Mouse (Mus musculus) bone marrow, adult 2 months (tissue): ENCODE results near the gene Trap1. TPM values are rescaled to one million over a fixed set of nuclear protein-coding genes. Genes with fewer than 3 reads are reported as not detected.
A peak's percentile ranks its signal among the peaks of the same experiment; 100 is the strongest.
"Not testable (repeated sequence)": the region's sequence is repeated elsewhere in the genome, so short reads cannot be mapped to it uniquely, and the experiment has no call there.

Experiments
- H3K27ac ChIP-seq: fragments of 200-500 bp; 2 replicates; pipeline ENCODE4 v1.5.1; 2012; ENCODE audit warnings: low read depth, mild to moderate bottlenecking, control low read depth, inconsistent platforms, low read length; ENCODE audit not compliant: control insufficient read depth, poor library complexity, insufficient read depth
- H3K4me1 ChIP-seq: fragments of 200-500 bp; 2 replicates; pipeline ENCODE4 v1.6.1; 2011; ENCODE audit warnings: low read length; ENCODE audit not compliant: control insufficient read depth, insufficient read depth
- H3K4me3 ChIP-seq: fragments of 200-500 bp; replicated peaks from 2 replicates; pipeline ENCODE3; 2011; ENCODE audit warnings: mild to moderate bottlenecking, low read depth, low read length, control low read depth; ENCODE audit not compliant: control insufficient read depth
- CTCF ChIP-seq: fragments of 200-500 bp; IDR thresholded peaks from 2 replicates; pipeline ENCODE4 v1.5.1; 2011; ENCODE audit warnings: low read length, control low read depth; ENCODE audit not compliant: control insufficient read depth, insufficient read depth
- POLR2A ChIP-seq: fragments of 200-500 bp; IDR thresholded peaks from 2 replicates; pipeline ENCODE4 v1.6.1; 2011; ENCODE audit warnings: low read depth, mild to moderate bottlenecking, control low read depth, low read length, borderline replicate concordance; ENCODE audit not compliant: control insufficient read depth
- WGBS: fragments of 180-500 bp; shearing (Covaris S2); methylation state at CpG from one replicate; pipeline ENCODE4 v1.1.7; 2018; 5-methylcytosine and 5-hydroxymethylcytosine counted together
- polyA plus RNA-seq: library from polyadenylated mRNA; stranded (reverse); fragments of >200 nt; gene quantifications from 2 replicates; pipeline ENCODE4 v1.2.4, GENCODE M21; 2011; ENCODE audit warnings: low replicate concordance; ENCODE audit not compliant: missing spikeins, insufficient read depth, insufficient read length

The Trap1 gene
- polyA plus RNA-seq, 1 experiment, result 47.1 TPM

DNA sequence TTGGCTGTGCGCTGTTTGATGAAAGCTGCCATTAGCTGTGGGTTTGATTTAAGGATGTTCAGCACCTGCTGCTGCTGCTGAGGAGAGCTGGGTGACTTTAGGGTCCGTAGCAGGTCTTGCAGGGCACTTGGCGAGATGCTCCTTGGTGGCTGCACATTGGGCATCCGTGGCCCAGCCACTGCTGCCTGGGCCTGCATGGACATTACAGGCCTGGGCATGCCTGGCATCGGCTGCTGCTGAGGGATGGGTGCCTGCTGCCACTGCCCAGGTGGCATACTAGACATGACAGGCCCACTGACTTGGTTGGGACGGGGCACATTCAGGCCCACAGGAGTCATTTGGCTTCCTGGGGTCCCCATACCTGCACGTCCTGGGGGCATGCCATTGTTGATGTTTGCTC, 7.4 kb upstream of the Trap1 start:
- no peak overlapping the region; the same call in 1 of the 2 replicates for H3K27ac ChIP-seq
- TF ChIP-seq CTCF (no peak), POLR2A (no peak)
- 97% methylated on average over 7 of the region's 7 CpGs for WGBS

DNA sequence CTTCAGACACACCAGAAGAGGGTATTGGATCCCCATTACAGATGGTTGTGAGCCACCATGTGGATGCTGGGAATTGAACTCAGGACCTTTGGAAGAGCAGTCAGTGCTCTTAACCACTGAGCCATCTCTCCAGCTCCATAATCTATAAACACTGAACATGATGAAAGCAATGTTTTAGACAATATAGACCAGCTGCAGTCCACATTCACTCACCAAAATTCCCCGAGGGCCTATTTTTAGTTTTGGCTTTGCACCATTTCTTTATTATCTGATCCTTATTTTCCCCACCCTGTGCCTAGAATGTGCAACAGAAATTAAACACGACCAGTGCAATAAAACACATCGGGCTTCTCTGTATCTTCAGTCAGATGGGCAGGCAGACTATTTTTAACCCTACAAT, 2.8 kb upstream of the Trap1 start:
- H3K4me1 ChIP-seq, H3K4me3 ChIP-seq, H3K27ac ChIP-seq: not testable (repeated sequence)
- WGBS, result 66% methylated on average over 3 of the region's 3 CpGs

More for the DNA sequence above, 7.4 kb upstream of the Trap1 start:
- H3K4me1 ChIP-seq, result no peaks in the 10 kb centered on the region
- H3K4me3 ChIP-seq, result no peak overlapping the region

DNA sequence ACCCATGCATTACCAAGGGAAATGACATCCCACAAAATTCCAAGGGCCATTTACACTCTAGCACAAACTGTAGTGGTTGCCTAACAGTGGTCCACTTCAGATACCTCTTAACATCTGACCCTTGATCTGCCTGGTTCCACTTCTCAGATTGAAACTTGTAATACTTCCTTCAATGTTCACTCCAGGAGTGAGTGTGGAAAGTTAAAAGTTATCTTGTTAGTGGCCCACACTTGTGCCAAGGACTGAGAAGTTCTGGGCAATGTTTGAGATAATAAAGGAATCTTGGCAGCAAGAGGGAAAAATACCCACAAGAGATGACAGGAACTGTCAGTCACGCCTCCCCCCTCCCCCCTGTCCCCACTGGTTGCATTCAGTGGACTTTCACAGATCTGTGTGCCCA, 2.0 kb upstream of the Trap1 start:
- peaks cover 2% of the 10 kb centered on the region for H3K4me1 ChIP-seq
- H3K4me3 ChIP-seq, result no peak overlapping the region
- TF ChIP-seq CTCF (no peak), POLR2A (no peak)
- WGBS, result 76% methylated on average over 1 of the region's 1 CpGs
- H3K27ac ChIP-seq, result no peak overlapping the region

DNA sequence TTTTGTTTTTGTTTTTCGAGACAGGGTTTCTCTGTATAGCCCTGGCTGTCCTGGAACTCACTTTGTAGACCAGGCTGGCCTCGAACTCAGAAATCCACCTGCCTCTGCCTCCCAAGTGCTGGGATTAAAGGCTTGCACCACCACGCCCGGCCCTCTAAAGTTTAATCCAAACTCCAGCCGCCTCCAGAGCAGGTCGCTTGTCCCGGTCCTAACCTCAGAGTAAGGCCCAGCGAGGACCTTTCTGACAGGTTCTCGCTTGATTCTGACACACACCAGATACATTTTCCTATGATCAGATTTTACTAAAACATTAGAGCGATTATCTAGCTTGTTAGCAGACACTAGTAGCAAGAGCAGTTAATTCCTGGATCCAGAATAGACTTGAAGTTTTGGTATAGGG, 675 bp upstream of the Trap1 start:
- not testable (repeated sequence) for H3K4me3 ChIP-seq, H3K27ac ChIP-seq, H3K4me1 ChIP-seq
- WGBS, result 75% methylated on average over 10 of the region's 10 CpGs

DNA sequence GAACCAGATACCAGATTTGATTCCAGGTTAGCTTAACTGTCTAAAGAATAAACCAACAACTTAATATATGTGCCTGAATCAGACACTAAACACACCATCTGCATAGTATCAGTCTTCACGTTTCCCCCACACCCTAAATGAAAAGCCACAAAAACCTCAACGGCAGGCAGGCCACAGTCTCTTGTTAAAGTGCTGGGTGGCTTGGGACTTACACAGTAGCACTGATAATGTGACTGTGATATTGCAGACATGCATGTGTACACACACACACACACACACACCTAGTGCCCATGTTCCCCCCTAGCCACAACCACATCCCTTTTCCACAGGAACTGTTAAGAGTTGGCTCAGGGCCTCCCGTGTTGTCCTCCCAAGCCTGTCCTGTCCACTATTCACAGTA, 2.8 kb downstream of the Trap1 start:
- peaks cover 2% of the 10 kb centered on the region for H3K4me1 ChIP-seq
- H3K4me3 ChIP-seq, result no peak overlapping the region
- WGBS, result 1% methylated on average over 3 of the region's 3 CpGs
- no peak overlapping the region for H3K27ac ChIP-seq
- TF ChIP-seq POLR2A (no peak), CTCF (no peak)

DNA sequence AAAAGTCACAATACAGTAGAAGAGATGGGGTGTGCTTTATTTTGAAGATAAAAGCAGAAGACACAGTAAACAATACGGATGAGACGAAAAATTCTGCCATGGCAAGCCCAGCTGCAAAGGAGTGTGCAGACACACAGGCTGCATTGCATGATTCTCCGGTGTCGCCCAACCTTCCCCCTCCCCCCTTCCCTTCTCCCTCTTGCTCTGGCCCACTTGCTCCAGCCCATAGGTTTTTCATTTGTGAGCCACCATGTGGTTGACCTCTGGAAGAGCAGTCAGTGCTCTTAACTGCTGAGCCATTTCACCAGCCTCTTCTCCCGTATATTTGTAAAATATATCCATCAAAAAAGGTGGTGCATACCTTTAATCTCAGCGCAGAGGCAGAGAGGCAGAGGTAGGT, 3.3 kb downstream of the Trap1 start:
- Histone ChIP-seq H3K4me1 (peaks cover 2% of the 10 kb centered on the region), H3K27ac (no peak overlapping the region), H3K4me3 (no peak overlapping the region)
- WGBS, result 48% methylated on average over 6 of the region's 6 CpGs
- TF ChIP-seq POLR2A (no peak), CTCF (no peak)

DNA sequence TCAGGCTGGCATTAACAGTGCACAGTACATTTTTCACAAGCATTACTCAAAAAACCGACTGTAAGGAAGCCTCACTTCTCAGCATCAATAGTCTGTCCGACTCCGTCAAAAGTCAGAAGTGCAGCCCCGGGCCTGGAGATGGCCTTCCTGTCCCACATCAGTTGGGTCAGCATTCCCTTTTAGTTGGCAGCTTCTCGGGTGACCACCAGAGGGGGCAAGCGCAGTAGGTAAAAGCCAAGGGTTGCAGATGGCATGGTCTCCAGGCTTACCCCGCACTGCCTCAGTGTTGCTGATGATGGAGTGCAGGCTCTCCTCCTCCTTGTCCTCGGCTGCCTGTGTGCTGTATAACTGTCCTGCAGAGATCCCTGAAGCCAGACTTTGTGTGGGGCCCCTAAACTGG, 9.0 kb downstream of the Trap1 start:
- Histone ChIP-seq H3K4me1 (no peaks in the 10 kb centered on the region), H3K4me3 (no peak overlapping the region), H3K27ac (no peak overlapping the region)
- peak; percentile 84 for TF ChIP-seq CTCF
- no peak for TF ChIP-seq POLR2A
- WGBS, result 55% methylated on average over 8 of the region's 8 CpGs

DNA sequence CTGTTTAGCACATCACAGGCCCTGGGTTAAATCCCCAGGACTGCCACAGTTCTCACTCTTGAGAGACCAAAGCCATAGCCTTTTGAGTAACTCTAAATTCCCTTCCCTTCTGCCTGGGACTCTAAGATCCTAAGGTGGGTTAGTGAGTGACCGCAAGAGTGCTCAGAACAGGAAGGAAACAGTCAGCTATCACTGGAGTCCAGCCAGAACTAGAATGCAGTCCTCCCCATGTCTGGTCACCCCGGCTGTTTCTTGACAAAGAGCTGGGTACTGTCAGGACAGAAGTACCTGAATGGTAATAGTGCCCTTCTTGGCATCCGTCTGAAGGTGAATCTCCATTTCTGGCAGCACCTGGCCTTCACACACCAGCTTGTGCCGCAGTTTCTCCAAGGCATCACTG, 12.7 kb downstream of the Trap1 start:
- no peak overlapping the region for H3K4me3 ChIP-seq
- 59% methylated on average over 4 of the region's 4 CpGs for WGBS
- no peak for TF ChIP-seq POLR2A
- TF ChIP-seq CTCF, result no peak

DNA sequence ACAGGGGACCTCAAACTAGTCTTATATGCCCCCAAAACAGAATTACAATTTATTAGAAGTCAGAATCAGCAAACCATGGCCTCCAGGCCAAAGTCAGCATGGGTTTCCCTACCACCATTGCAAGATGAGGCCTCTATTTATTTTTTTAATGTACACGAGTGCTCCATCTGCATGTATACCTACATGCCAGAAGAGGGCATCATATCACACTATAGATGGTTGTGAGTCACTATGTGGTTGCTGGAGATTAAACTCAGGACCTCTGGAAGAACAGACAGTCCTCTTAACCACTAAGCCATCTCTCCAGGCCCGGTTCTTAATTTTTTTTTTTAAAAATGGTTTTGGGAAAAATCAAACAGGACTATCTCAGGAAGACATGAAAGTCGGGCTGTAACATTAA, 23.8 kb downstream of the Trap1 start:
- TF ChIP-seq POLR2A (no peak), CTCF (no peak)
- H3K4me3 ChIP-seq, result no peak overlapping the region
- no peak overlapping the region for H3K27ac ChIP-seq
- no peaks in the 10 kb centered on the region for H3K4me1 ChIP-seq
- 78% methylated on average over 3 of the region's 3 CpGs for WGBS

More for the DNA sequence above, 12.7 kb downstream of the Trap1 start:
- no peak overlapping the region for H3K27ac ChIP-seq
- no peaks in the 10 kb centered on the region for H3K4me1 ChIP-seq
